Mouse (Mus musculus): ENCODE measurements around the gene Gucy2g. TPM values are rescaled to one million over a fixed set of nuclear protein-coding genes. Genes with fewer than 3 reads are reported as not detected.
"Not testable (repeated sequence)": the region's sequence is repeated elsewhere in the genome, so short reads cannot be mapped to it uniquely, and the experiment has no call there.

Gucy2g gene
- polyA plus RNA-seq, 1 experiment from 2014 or later, result 0.08 TPM

- no peak for TF ChIP-seq CTCF (IDR thresholded peaks at IDR 0.05; ENCODE audit: low read depth)
- no peak for TF ChIP-seq EP300 (optimal IDR thresholded peaks at IDR 0.05)
- H3K27me3 ChIP-seq (ENCODE audit: control insufficient read depth, insufficient read depth, low read length), result no peaks in the 10 kb centered on the region
- H3K27ac ChIP-seq (replicated peaks), result no peak overlapping the region
- H3K9me3 ChIP-seq (ENCODE audit: control insufficient read depth, low read length), result no peaks in the 10 kb centered on the region
- no peak for ATAC-seq (ENCODE audit: low FRiP score, low TSS enrichment)
- H3K4me1 ChIP-seq (replicated peaks; ENCODE audit: control insufficient read depth, insufficient read depth), result no peaks in the 10 kb centered on the region
- 87% methylated on average over 7 of the region's 7 CpGs for WGBS
- H3K4me3 ChIP-seq (ENCODE audit: low read depth, low read length), result no peak overlapping the region
- no peak overlapping the region for H3K9ac ChIP-seq (ENCODE audit: low read length)
- no peak for DNase-seq (ENCODE audit: low spot score)
- H3K4me2 ChIP-seq (replicated peaks; ENCODE audit: low read depth), result no peak overlapping the region
- no peaks in the 10 kb centered on the region for H3K36me3 ChIP-seq (ENCODE audit: control insufficient read depth, insufficient read depth, low read length)
These were observed 84.0 kb downstream of the Gucy2g start for GRCm38 (mm10) chr19:55157029-55157428.

GRCm38 (mm10) chr19:55152983-55153382, 88.1 kb downstream of the Gucy2g start:
- DNase-seq (ENCODE audit: low spot score) (no peak), ATAC-seq (ENCODE audit: low FRiP score, low TSS enrichment) (no peak)
- 89% methylated on average over 6 of the region's 6 CpGs for WGBS
- no peaks in the 10 kb centered on the region for H3K36me3 ChIP-seq (ENCODE audit: control insufficient read depth, insufficient read depth, low read length)
- H3K4me2 ChIP-seq (replicated peaks; ENCODE audit: low read depth), result no peak overlapping the region
- TF ChIP-seq EP300 (optimal IDR thresholded peaks at IDR 0.05) (no peak), CTCF (IDR thresholded peaks at IDR 0.05; ENCODE audit: low read depth) (no peak)
- no peak overlapping the region for H3K4me3 ChIP-seq (ENCODE audit: low read depth, low read length)
- H3K27me3 ChIP-seq (ENCODE audit: control insufficient read depth, insufficient read depth, low read length), result no peaks in the 10 kb centered on the region
- no peaks in the 10 kb centered on the region for H3K4me1 ChIP-seq (replicated peaks; ENCODE audit: control insufficient read depth, insufficient read depth)
- H3K9ac ChIP-seq (ENCODE audit: low read length), result no peak overlapping the region
- H3K9me3 ChIP-seq (ENCODE audit: control insufficient read depth, low read length), result no peaks in the 10 kb centered on the region
- no peak overlapping the region for H3K27ac ChIP-seq (replicated peaks)

GRCm38 (mm10) chr19:55152274-55152673, 88.8 kb downstream of the Gucy2g start:
- not testable (repeated sequence) for H3K27me3 ChIP-seq (ENCODE audit: control insufficient read depth, insufficient read depth, low read length); H3K9me3 ChIP-seq (ENCODE audit: control insufficient read depth, low read length); H3K4me3 ChIP-seq (ENCODE audit: low read depth, low read length); H3K9ac ChIP-seq (ENCODE audit: low read length); H3K4me2 ChIP-seq (replicated peaks; ENCODE audit: low read depth); H3K36me3 ChIP-seq (ENCODE audit: control insufficient read depth, insufficient read depth, low read length); ATAC-seq (ENCODE audit: low FRiP score, low TSS enrichment); DNase-seq (ENCODE audit: low spot score); H3K4me1 ChIP-seq (replicated peaks; ENCODE audit: control insufficient read depth, insufficient read depth); H3K27ac ChIP-seq (replicated peaks)
- WGBS, result 47% methylated on average over 5 of the region's 6 CpGs

GRCm38 (mm10) chr19:55149646-55150045, 91.4 kb downstream of the Gucy2g start:
- Histone ChIP-seq H3K4me2 (replicated peaks; ENCODE audit: low read depth) (no peak overlapping the region), H3K36me3 (ENCODE audit: control insufficient read depth, insufficient read depth, low read length) (no peaks in the 10 kb centered on the region), H3K27ac (replicated peaks) (no peak overlapping the region), H3K9ac (ENCODE audit: low read length) (no peak overlapping the region), H3K4me3 (ENCODE audit: low read depth, low read length) (no peak overlapping the region), H3K4me1 (replicated peaks; ENCODE audit: control insufficient read depth, insufficient read depth) (no peaks in the 10 kb centered on the region), H3K9me3 (ENCODE audit: control insufficient read depth, low read length) (no peaks in the 10 kb centered on the region), H3K27me3 (ENCODE audit: control insufficient read depth, insufficient read depth, low read length) (no peaks in the 10 kb centered on the region)
- ATAC-seq (ENCODE audit: low FRiP score, low TSS enrichment) (no peak), DNase-seq (ENCODE audit: low spot score) (no peak)
- TF ChIP-seq EP300 (optimal IDR thresholded peaks at IDR 0.05) (no peak), CTCF (IDR thresholded peaks at IDR 0.05; ENCODE audit: low read depth) (no peak)
- 53% methylated on average over 6 of the region's 6 CpGs for WGBS

GRCm38 (mm10) chr19:55148109-55148508, 92.9 kb downstream of the Gucy2g start:
- H3K4me1 ChIP-seq (replicated peaks; ENCODE audit: control insufficient read depth, insufficient read depth), result no peaks in the 10 kb centered on the region
- no peak overlapping the region for H3K4me2 ChIP-seq (replicated peaks; ENCODE audit: low read depth)
- no peak for ATAC-seq (ENCODE audit: low FRiP score, low TSS enrichment)
- H3K27me3 ChIP-seq (ENCODE audit: control insufficient read depth, insufficient read depth, low read length), result no peaks in the 10 kb centered on the region
- H3K9ac ChIP-seq (ENCODE audit: low read length), result no peak overlapping the region
- H3K9me3 ChIP-seq (ENCODE audit: control insufficient read depth, low read length), result no peaks in the 10 kb centered on the region
- no peak overlapping the region for H3K27ac ChIP-seq (replicated peaks)
- no peak for DNase-seq (ENCODE audit: low spot score)
- H3K4me3 ChIP-seq (ENCODE audit: low read depth, low read length), result no peak overlapping the region
- H3K36me3 ChIP-seq (ENCODE audit: control insufficient read depth, insufficient read depth, low read length), result no peaks in the 10 kb centered on the region
- 47% methylated on average over 6 of the region's 6 CpGs for WGBS
- no peak for TF ChIP-seq CTCF (IDR thresholded peaks at IDR 0.05; ENCODE audit: low read depth)
- no peak for TF ChIP-seq EP300 (optimal IDR thresholded peaks at IDR 0.05)

Small RNA genes lying within 50 kb of the gene (microRNA-seq; reads per million reads assigned to microRNA genes)
- gene Mir6715, result 1.3 reads per million

Other genes with a start within 250 kb of the Gucy2g start
- gene Gpam, start 114.0 kb downstream of the Gucy2g start, polyA plus RNA-seq (2015; fragmentation: Nextera tagmentation; extraction: Ambion mirVana), result 12.5 and 13.1 TPM in 2 replicates
- gene Tectb, start 60.5 kb downstream of the Gucy2g start, polyA plus RNA-seq (2015; fragmentation: Nextera tagmentation; extraction: Ambion mirVana), result 0.16 and 0.23 TPM in 2 replicates
- 62.7 and 63.2 TPM in 2 replicates for gene Acsl5, start 10.7 kb upstream of the Gucy2g start, polyA plus RNA-seq (2015; fragmentation: Nextera tagmentation; extraction: Ambion mirVana)
- gene Zdhhc6, start 74.8 kb upstream of the Gucy2g start, polyA plus RNA-seq (2015; fragmentation: Nextera tagmentation; extraction: Ambion mirVana), result 49.8 and 50.8 TPM in 2 replicates
- 19.4 and 20.1 TPM in 2 replicates for gene Vti1a, start 75.1 kb upstream of the Gucy2g start, polyA plus RNA-seq (2015; fragmentation: Nextera tagmentation; extraction: Ambion mirVana)

All from stomach, postnatal 0 days (tissue).